Mouse (Mus musculus): ENCODE results near the gene Gnb5.

Gnb5 gene

DNA sequence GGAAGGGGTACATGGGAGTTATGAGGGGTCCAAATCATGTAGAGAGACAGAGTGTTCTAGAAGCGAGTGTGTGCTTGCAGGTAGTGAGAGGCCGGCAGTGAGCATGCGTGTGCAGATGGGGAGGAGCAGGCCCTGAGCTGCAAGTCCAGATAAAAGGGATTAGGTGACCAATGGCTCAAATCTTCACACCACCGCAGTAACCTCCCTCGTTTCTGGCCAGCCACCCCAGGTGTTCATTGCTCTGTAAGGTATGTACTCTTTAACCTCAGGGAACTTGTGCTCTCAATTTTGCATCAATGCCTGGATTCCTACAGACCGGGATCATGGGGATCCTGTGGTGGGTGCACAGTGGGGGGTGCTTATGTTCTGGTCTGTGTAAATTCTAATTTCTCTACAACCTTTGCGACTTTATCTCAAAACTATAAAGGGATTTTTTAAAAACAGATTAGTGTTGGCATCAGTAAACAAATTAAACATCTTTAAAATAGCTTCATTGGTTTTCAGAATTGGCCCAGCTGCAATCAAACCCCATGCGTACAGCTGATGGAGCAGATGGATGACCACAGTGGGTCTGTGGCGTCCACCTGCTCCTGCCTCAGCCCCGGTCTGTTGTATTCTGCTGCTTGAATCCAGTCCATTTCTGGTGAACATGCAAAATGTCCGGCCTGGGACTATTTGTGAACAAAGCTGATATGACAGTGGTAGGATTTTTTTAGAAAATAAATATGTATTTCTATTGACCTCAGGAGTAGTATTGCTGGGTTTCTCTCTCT lies at the start of gene Gnb5:
Gene Gnb5 (plus strand): TSS at position 163 of the 773 bp plus-strand sequence.
- in situ Hi-C loops (cut with MboI; ENCODE audit: low sequenced_read_pairs) = no loop called here

DNA sequence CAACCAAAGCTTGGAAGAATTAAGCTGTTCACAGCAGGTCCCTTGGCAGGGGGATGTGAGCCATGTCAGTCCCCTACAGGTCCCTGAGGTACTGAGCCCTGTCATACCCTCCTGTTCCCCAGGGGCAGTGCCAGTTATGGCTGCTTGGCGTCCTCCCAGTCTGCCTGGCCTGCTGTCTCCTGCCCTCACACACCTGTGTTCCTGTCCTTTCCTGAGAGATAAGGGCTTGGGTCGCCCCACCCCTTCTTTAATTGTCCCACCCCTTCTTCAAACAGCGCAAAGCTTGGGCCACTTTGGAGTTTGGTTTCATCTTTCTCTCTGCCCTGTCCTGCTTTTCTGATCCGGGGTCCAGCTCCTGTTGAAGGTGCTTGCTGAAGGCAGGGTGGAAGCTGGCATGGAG lies 47.3 kb upstream of the Gnb5 start:
- in situ Hi-C loops (cut with MboI; ENCODE audit: low sequenced_read_pairs) = loop anchor here (25.0 kb wide), 1 partner anchor 346 kb away; no protein-coding TSS in a partner anchor

DNA sequence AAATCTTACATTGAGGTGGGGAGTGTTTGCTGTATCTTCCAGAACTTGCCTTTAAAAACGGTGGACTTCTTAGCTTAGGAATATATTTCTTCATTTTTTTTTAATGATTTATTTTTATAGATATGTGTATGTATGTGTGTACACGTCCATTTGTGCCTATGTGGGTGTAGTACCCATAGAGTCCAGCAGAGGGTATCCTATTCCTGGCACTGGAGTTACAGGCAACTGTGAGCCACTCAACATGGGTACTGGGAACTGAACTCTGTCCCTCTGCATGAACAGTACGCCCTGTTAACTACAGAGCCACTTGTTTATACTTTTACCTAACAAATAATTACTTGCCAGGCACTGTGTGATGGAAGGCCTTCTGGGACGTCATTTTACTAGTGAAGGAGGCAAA lies 46.4 kb upstream of the Gnb5 start:
- in situ Hi-C loops (cut with MboI; ENCODE audit: low sequenced_read_pairs) = loop anchor here (25.0 kb wide), 1 partner anchor 347 kb away; no protein-coding TSS in a partner anchor

DNA sequence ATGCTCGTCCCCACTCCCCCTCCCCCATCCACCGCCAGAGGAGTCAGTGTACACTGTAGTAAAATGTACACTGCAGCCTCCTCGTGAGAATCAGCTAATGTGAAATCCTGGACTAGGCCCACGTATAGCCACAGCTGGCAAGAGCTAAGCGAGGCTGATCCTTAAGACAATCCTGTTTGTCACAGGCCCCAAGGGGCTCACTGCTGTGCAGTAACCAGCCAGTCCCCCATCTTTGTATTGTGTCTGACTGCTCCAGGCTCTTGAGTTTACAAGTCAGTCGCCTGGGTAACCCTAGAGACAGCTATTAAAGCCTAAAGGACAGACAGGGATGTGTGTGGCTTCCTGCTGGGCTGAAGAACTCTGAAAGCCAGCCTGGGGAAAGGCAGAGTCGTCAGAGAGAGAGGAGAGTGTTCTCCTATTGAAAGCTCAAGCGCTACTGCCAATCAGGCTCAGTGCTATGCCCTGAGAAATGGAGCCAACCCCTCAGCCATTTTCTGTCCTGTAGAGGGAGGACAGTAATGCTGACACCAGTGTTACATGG lies 44.7 kb upstream of the Gnb5 start:
- in situ Hi-C loops (cut with MboI; ENCODE audit: low sequenced_read_pairs) = loop anchor here (25.0 kb wide), 1 partner anchor 349 kb away; no protein-coding TSS in a partner anchor

DNA sequence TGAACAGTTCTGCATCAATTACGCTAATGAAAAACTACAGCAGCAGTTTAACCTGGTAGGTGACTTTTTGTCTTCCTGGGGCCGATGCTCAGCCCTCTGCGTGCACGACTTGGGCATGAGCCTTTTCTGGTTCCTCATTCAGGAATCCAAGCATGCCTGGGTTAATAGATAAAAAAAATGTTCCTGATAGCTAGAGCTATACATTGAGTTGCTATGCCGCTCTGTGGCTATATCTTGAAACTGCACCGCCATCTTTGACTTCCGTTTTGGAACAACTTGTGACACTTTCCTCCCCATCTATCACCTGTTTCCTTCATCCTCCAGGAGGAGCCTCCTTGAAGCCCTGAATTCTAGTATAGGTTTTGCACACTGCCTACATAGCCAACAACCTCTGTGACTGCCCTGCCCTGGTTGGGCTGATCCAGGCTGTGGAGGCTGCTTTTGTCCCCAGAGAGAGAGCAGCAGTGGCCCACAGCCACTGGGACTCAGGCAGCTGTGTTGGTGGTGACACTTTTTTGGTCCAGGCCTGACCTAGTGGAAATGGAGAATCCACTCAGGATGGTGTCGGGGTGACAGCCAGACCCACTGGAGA lies 43.8 kb upstream of the Gnb5 start:
- in situ Hi-C loops (cut with MboI; ENCODE audit: low sequenced_read_pairs) = loop anchor here (25.0 kb wide), 1 partner anchor 350 kb away; no protein-coding TSS in a partner anchor

DNA sequence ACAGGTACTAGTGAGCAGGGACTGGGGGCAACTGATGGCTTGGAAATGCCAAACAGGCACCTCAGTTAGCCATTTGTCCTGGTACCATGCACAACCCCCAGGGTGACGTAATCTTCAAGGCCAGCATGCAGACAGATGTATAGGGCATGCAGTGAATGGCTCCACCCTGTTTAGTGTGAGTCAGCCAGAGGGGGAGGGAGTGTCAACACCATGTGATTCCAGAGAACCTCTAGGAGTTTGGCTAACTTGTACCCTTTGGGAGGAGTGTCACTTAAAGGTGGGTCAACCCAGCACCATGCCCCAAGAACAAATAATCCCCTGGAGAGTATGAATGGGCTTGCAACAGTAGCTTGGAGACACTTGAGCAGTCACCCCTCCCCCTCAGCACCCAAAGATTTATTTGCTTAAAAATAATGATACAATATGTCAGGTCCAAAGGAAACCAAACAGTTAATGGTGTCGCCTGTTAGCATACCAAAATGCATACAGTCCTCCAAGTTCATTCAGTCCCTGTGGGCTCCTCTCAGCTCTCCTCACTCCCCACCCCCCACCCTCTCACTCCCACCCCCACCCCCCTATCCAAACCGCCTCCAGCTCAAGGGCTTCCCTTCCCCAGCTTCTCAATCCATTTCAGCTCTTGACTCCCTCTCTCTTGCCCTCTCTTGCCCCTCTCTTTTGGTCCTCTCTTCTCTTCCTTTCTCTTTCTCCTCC lies 41.9 kb upstream of the Gnb5 start:
- in situ Hi-C loops (cut with MboI; ENCODE audit: low sequenced_read_pairs) = loop anchor here (25.0 kb wide), 1 partner anchor 352 kb away; no protein-coding TSS in a partner anchor

DNA sequence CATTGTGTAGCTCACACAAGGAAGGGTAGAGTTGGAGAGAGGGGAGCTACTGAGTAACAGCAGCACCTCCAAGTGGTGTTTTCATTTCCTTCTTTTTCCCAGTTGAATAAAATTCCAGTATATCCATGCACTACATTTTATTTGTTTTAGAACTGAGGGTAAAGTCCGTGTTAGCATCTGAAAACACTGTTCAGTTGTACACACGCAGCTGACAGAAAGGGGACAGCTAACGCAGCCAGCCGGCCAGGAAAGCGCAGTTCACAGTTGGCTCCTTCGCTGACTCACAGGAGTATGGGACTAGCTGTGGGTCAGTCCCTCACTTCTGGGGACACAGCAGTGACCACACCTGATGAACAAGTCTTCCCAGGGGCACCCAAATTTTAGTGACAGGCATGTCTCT lies 38.9 kb upstream of the Gnb5 start:
- in situ Hi-C loops (cut with MboI; ENCODE audit: low sequenced_read_pairs) = loop anchor here (25.0 kb wide), 1 partner anchor 355 kb away; no protein-coding TSS in a partner anchor

DNA sequence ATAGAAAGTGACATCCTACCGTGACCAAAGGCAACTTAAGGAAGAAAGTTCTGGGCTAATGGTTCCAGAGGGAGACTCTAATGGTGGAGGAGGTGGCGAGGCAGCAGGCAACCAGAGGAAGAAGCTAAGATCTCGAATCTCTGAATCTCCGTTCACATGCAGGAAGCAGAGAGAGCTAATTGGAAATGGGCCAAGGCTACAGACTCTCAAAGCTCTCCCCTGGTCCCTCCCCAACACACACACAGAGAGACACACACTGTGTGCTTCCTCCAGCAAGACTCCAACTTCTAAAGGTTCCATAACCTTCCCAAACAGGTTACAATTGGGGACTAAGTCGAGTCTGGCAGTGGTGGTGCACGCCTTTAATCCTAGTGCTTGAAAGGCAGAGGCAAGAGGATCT lies 35.7 kb upstream of the Gnb5 start:
- in situ Hi-C loops (cut with MboI; ENCODE audit: low sequenced_read_pairs) = loop anchor here (10.0 to 25.0 kb wide), 2 partner anchors 226 to 358 kb away; no protein-coding TSS in a partner anchor

DNA sequence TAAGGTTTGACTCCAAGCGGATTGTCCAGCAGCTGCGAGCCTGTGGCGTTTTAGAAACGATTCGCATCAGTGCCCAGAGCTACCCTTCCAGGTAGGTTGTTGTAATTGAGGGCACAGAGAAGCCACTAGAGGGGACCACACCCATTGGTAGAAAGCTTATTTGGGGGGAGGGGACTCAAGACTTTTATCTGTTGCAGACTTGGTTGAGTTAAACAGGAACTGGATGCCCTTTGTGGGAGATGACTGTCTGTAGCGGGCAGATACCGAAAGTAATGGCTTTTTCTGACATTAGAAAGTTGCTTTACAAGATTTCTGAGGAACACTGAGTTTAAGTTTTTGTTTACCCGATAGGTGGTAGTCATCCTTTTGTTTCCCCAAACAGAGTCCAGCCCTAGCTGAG lies 34.5 kb upstream of the Gnb5 start:
- in situ Hi-C loops (cut with MboI; ENCODE audit: low sequenced_read_pairs) = loop anchor here (10.0 to 25.0 kb wide), 2 partner anchors 227 to 359 kb away; no protein-coding TSS in a partner anchor

DNA sequence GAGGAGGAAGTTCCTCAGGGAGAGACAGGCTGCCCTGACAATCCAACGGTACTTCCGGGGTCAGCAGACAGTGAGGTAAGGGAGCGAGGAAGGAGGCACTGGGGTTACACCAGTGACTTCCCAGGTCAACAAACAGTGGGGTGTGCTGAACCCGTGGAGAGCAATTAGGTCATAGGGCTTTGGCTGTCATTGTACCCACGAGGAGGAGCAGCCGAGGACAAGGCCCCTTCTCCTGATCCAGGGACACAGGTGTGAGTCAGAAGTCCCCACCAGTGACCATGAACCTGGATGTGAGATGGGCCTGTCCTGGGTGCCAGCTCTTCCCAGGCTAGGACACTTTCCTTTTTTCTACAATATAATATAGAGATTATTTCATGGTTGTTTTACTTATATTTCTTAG lies 32.4 kb upstream of the Gnb5 start:
- in situ Hi-C loops (cut with MboI; ENCODE audit: low sequenced_read_pairs) = loop anchor here (10.0 to 25.0 kb wide), 2 partner anchors 229 to 361 kb away; no protein-coding TSS in a partner anchor

DNA sequence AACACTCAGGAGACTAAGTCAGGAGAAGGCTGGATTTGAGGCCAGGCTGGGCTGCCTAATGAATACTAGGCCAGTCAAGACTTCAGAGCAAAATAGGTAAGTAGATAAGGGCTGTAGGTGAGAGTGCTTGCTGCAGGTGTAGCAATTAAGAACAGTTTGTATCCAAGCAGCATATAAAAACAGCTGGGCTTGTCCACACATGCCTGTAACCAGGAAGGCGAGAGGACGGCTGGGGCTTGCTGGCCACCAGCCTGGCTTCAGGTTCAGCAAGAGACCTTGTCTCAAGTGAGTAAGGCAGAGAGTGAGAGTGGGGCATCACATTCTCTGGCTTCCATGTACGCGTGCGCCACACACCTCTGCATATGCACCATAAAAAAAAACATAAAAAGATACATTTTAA lies 31.6 kb upstream of the Gnb5 start:
- in situ Hi-C loops (cut with MboI; ENCODE audit: low sequenced_read_pairs) = loop anchor here (10.0 to 25.0 kb wide), 2 partner anchors 230 to 362 kb away; no protein-coding TSS in a partner anchor

DNA sequence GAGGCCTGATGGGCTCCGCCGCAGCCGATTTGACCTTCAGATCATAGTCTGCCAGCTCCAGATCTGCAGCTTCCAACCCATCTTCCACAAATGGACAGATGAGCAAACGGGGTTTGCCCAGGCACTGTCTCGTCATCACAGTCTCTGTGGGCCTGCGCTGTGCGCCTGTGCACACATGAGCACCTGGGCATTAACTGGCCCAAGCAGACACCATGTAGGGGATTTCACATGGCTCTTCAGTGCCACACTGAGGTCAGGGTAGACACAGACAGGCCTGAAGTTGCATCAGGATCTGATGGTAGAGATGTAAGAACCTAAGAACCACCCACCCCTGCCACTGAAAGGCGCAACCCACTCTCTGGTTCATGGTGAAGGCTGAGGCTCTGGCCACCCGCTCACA lies 31.0 kb upstream of the Gnb5 start:
- in situ Hi-C loops (cut with MboI; ENCODE audit: low sequenced_read_pairs) = loop anchor here (10.0 kb wide), 1 partner anchor 230 kb away; no protein-coding TSS in a partner anchor

DNA sequence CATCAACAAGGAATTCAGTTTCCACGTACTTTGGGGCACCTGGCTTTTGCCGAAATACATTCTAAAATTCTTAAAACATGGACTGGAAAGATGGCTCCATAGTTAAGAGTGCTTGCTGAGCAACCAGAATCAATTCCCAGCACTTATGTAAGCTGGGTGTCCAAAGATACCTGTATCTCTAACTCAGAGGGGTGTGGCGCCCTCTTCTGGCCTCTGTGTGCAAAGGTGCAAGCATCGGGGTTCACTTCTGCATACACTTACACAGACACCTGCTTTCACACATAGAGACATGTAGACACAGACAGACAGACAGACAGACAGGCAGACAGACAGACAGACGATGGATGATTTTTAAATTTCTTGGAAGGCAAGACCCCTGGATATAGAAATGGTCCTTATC lies 25.3 kb upstream of the Gnb5 start:
- in situ Hi-C loops (cut with MboI; ENCODE audit: low sequenced_read_pairs) = no loop called here

DNA sequence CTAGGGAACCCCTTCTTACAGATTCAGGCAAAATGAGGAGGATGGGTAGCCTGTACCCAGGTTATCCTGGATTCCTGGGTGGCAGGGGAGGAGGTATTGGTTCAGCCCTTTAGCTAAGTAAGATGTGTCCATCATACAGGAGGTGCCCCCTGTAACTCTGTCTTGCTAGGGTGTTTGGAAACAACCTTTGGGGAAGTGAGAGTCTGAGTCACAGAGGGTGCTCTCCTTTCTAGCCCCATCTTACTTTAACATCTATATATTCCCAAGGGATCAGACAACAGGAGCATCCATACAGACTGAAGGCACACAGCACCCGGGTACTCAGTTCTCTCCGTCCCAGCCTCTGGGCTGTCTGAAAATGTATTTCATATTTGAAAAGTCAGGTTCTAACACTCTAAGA lies 23.9 kb upstream of the Gnb5 start:
- in situ Hi-C loops (cut with MboI; ENCODE audit: low sequenced_read_pairs) = no loop called here

DNA sequence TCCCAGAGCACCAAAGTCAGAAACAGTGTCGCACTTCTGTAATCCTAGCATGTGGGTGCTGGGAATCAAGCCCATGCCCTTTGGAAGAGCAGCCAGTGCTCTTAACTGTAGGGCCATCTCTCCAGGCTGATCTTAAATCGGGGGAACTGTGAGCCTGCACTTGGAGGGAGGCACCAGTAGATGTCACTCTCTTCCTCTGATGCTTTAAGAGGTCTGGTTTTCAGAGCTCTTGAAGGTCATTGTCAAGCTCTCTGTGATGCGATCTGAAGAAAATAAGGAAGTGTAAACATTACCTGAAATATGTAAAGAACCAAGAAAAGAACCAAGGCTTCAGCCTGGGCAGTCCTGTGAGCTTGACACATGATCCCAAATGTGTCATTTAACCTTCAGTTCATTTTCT lies 23.3 kb upstream of the Gnb5 start:
- in situ Hi-C loops (cut with MboI; ENCODE audit: low sequenced_read_pairs) = no loop called here

DNA sequence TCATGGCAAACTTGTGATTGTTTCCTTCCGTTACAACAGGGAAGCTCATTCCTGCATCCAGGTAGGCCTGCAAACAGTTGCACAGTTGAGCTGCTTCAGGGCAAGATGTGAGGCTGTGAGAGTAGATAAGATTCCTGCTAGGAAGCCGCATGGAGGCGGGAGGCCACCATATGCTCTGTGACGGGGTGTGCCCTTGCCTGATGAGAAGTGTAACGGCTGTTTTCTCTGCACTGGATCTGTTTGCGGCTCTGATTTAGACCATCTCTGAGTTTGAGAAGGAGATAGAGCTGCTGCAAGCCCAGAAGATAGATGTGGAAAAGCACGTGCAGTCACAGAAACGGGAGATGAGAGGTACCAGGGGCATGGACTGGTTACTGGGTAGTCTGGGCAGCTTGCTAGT lies 22.5 kb upstream of the Gnb5 start:
- in situ Hi-C loops (cut with MboI; ENCODE audit: low sequenced_read_pairs) = no loop called here

DNA sequence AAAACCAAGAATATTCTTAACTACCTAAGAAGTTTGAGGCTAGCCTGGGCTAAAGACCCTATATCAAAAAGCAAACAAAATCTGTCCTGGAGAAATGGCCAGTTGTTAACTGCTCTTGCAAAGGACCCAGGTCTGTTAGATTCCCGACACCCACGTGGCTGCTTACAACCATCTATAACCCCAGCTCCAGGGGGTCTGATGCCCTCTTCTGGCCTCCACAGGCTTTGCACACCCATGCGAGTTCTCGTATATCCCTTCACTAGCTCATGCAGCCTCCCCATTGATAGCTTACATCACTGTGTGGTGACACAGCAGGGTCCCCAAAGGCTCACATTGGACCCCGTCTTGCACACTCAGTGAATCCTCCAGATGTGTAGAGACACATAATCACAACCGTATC lies 20.7 kb upstream of the Gnb5 start:
- in situ Hi-C loops (cut with MboI; ENCODE audit: low sequenced_read_pairs) = no loop called here

DNA sequence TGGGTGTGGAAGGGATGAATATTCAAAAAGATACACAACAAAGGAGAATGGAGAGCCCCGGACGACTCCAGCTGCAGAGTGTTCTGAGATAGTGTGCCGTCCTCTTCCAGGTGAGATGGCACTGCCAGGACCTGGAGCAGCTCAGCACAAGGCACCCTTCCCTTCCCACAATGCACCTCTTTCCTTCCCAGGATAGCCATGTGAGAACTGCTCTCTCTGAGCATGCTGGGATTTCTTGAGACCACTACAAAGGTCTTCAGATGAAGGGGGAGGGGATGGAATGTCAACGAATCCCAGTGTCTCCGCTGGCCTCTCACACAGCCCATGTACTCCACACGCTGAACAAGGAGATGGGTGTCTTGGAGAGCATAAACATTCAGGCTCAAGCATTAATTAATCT lies 18.5 kb upstream of the Gnb5 start:
- in situ Hi-C loops (cut with MboI; ENCODE audit: low sequenced_read_pairs) = no loop called here

DNA sequence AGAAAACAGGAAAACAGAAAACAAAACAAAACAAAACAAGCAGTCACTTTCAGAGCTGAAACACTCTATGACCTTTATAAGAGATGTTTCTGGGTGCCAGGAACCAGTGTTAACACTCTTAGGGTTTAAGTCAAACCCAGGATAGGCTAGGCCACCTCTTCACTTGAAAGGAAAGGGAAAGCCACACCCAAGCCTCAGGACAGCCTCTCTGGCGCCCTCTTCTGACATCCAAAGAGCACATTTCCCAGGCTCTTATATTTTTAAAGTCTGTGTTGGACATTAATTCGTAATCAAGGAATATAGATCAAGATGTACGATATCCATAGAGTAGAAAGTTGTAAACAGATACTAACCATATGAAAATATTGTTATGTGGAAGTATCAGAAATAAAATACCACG lies 16.5 kb upstream of the Gnb5 start:
- in situ Hi-C loops (cut with MboI; ENCODE audit: low sequenced_read_pairs) = no loop called here

DNA sequence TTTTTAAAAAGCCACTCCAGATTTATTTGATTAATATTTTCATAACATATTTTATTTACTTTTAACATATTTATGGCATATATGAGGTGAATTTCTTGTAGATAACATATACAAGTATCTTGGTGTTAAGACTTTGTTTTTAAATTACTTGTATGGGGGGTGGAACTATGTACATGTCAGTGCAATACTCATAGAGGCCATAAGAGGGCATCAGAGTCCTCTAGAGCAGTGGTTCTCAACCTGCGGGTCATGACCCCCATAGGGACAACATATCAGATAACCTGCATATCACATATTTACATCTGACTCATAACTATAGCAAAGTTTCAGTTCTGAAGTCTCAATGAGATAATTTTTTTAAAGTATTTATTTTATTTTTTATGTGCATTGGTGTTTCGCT lies 6.7 kb upstream of the Gnb5 start:
- in situ Hi-C loops (cut with MboI; ENCODE audit: low sequenced_read_pairs) = no loop called here

DNA sequence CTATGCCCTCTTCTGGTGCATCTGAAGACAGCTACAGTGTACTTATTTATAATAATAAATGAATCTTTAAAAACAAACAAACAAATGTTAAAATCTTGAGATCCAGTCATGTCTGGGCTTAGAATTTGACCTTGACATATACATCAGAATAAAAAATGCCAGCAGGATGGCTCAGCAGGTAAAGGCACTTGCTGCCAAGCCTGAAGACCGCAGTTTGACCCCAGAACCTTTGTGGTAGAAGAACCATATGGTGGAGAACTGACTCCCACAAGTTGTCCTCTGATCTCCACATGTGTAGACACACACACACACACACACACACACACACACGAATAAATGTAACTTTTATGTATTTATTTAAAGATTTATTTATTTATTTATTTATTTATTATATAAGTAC lies 3.1 kb upstream of the Gnb5 start:
- in situ Hi-C loops (cut with MboI; ENCODE audit: low sequenced_read_pairs) = no loop called here

Measured in CH12F3 (cell line).